ENCODE assay signal across 13 mouse cellular contexts in the genomic region with DNA sequence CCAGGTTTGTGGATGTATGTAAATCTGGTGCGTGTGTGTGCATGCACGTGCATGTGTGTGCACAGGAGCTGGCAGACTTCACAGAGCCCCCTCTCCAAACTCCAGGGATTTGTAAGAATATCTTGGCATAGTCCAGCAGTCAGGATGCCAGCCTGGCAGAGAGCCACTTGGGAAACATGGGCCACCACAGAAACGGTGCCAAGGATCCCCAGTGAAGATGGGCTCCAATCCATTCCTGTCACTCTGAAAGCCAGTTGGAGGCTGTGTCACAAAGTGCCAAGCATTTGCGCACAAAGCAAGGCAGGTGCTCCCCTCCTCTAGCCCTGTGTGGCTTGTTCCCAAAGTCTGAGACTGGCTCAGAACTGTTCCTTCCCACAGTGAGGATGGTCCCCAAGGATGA. TPM values are rescaled to one million over a fixed set of nuclear protein-coding genes. Genes with fewer than 3 reads are reported as not detected.
DNase-seq lines count a peak whose midpoint lies in the region; ATAC-seq lines count a peak whose summit lies in the region.
"Had no signal": no experiment of that assay in that cellular context is flagged by ENCODE, and none has a peak within 500 bp of the region (broad histone marks: within the 10 kb centered on the region; RNA-seq: fewer than 3 reads in every experiment).

No protein-coding gene starts in this region.

- DNase-seq in hindbrain, embryonic 10.5 days (ENCODE audit: low spot score), result no peak
- DNase-seq in hindbrain, embryonic 11.5 days (ENCODE audit: low spot score), result no peak
- DNase-seq in cerebellum, postnatal 4 days (ENCODE audit: low spot score in 2 of 2), result peak; percentile 85 to 96
- no peak for DNase-seq in lung, postnatal 36 days
- no peak for DNase-seq in thymus, postnatal 36 days
- DNase-seq: heart, postnatal 4 days; kidney, postnatal 25 days; thymus, adult 18-20 months had no signal

- peaks cover 47% of the 10 kb centered on the region for H3K4me1 ChIP-seq in hindbrain, embryonic 10.5 days (replicated peaks)
- H3K4me1 ChIP-seq in hindbrain, embryonic 11.5 days (replicated peaks; ENCODE audit: control insufficient read depth, insufficient read depth, low read length), result no peaks in the 10 kb centered on the region; the same call in 1 of the 2 replicates
- peaks cover 50% of the 10 kb centered on the region for H3K4me1 ChIP-seq in hindbrain, embryonic 15.5 days (replicated peaks)
- peaks cover 36% of the 10 kb centered on the region for H3K4me1 ChIP-seq in midbrain, embryonic 15.5 days

- H3K9me3 ChIP-seq in hindbrain, embryonic 10.5 days, result peaks cover 8% of the 10 kb centered on the region; the same call in 1 of the 2 replicates
- no peaks in the 10 kb centered on the region for H3K9me3 ChIP-seq in hindbrain, embryonic 11.5 days (ENCODE audit: control insufficient read depth, low read length)
- no peaks in the 10 kb centered on the region for H3K9me3 ChIP-seq in hindbrain, embryonic 15.5 days
- no peaks in the 10 kb centered on the region for H3K9me3 ChIP-seq in midbrain, embryonic 15.5 days
- H3K9me3 ChIP-seq: embryonic facial prominence, embryonic 13.5 days had no signal

- no peak for ATAC-seq in hindbrain, embryonic 11.5 days (ENCODE audit: low FRiP score)
- peak; percentile 70 for ATAC-seq in hindbrain, embryonic 15.5 days (ENCODE audit: low FRiP score, low read depth)
- ATAC-seq in midbrain, embryonic 15.5 days (replicated peaks), result peak; percentile 49
- no peak for ATAC-seq in erythroblast, adult 5-6 weeks (replicated peaks; ENCODE audit: low FRiP score, poor library complexity, severe bottlenecking)
- ATAC-seq: CD4-positive, CD25-positive, alpha-beta regulatory T cell, adult 4 months had no signal

- H3K27me3 ChIP-seq in hindbrain, embryonic 10.5 days (ENCODE audit: insufficient read depth, poor library complexity, severe bottlenecking), result no peaks in the 10 kb centered on the region
- H3K27me3 ChIP-seq in hindbrain, embryonic 11.5 days (ENCODE audit: control insufficient read depth, insufficient read depth, low read length), result no peaks in the 10 kb centered on the region
- H3K27me3 ChIP-seq in hindbrain, embryonic 15.5 days, result no peaks in the 10 kb centered on the region
- H3K27me3 ChIP-seq in midbrain, embryonic 15.5 days (replicated peaks), result no peaks in the 10 kb centered on the region
- H3K27me3 ChIP-seq: embryonic facial prominence, embryonic 13.5 days had no signal

- H3K4me3 ChIP-seq in hindbrain, embryonic 10.5 days, result no peak overlapping the region
- H3K4me3 ChIP-seq in hindbrain, embryonic 11.5 days (ENCODE audit: low read depth, low read length), result no peak overlapping the region
- no peak overlapping the region for H3K4me3 ChIP-seq in hindbrain, embryonic 15.5 days
- H3K4me3 ChIP-seq in midbrain, embryonic 15.5 days, result no peak overlapping the region
- H3K4me3 ChIP-seq: embryonic facial prominence, embryonic 13.5 days had no signal

- H3K27ac ChIP-seq in hindbrain, embryonic 10.5 days, result 0 out of 2 replicates have a peak overlapping the region, but pooled peaks have one; percentile 19
- H3K27ac ChIP-seq in hindbrain, embryonic 11.5 days (ENCODE audit: low read depth, low read length), result no peak overlapping the region
- H3K27ac ChIP-seq in hindbrain, embryonic 15.5 days (replicated peaks), result peak overlapping the region; percentile 84
- peak overlapping the region; percentile 64 for H3K27ac ChIP-seq in midbrain, embryonic 15.5 days

- peaks cover 12% of the 10 kb centered on the region; the same call in 1 of the 2 replicates for H3K36me3 ChIP-seq in hindbrain, embryonic 10.5 days
- H3K36me3 ChIP-seq in hindbrain, embryonic 11.5 days (ENCODE audit: control insufficient read depth, insufficient read depth, low read length), result no peaks in the 10 kb centered on the region
- H3K36me3 ChIP-seq in hindbrain, embryonic 15.5 days, result no peaks in the 10 kb centered on the region
- no peaks in the 10 kb centered on the region for H3K36me3 ChIP-seq in midbrain, embryonic 15.5 days (replicated peaks)
- H3K36me3 ChIP-seq: embryonic facial prominence, embryonic 13.5 days had no signal

- H3K9ac ChIP-seq in hindbrain, embryonic 11.5 days (ENCODE audit: low read depth, low read length), result no peak overlapping the region
- H3K9ac ChIP-seq in hindbrain, embryonic 15.5 days, result peak overlapping the region; percentile 15; the same call in 1 of the 2 replicates
- no peak overlapping the region for H3K9ac ChIP-seq in midbrain, embryonic 15.5 days
- H3K9ac ChIP-seq: embryonic facial prominence, embryonic 13.5 days had no signal

- H3K4me2 ChIP-seq in hindbrain, embryonic 11.5 days (replicated peaks; ENCODE audit: low read depth, low read length), result no peak overlapping the region
- H3K4me2 ChIP-seq in hindbrain, embryonic 15.5 days, result no peak overlapping the region
- no peak overlapping the region for H3K4me2 ChIP-seq in midbrain, embryonic 15.5 days
- H3K4me2 ChIP-seq: embryonic facial prominence, embryonic 13.5 days had no signal

- WGBS in hindbrain, embryonic 10.5 days, result 84% methylated on average over 4 of the region's 4 CpGs
- WGBS in hindbrain, embryonic 11.5 days, result 89% methylated on average over 4 of the region's 4 CpGs
- WGBS in hindbrain, embryonic 15.5 days, result 43% methylated on average over 4 of the region's 4 CpGs
- WGBS in midbrain, embryonic 15.5 days, result 56% methylated on average over 4 of the region's 4 CpGs

RNA-seq across cellular contexts. Expression of a gene that starts 8.8 kb away (rescaled TPM):
- 74.3 and 86.9 TPM in 2 replicates for polyA plus RNA-seq in hindbrain, embryonic 10.5 days (2016; fragmentation: Nextera tagmentation; extraction: Ambion mirVana)
- polyA plus RNA-seq in hindbrain, embryonic 11.5 days (2014; fragmentation: Nextera tagmentation; extraction: Ambion mirVana), result 82.5 and 88.2 TPM in 2 replicates
- polyA plus RNA-seq in hindbrain, embryonic 15.5 days (2015; fragmentation: Nextera tagmentation; extraction: Ambion mirVana), result 98.3 and 110 TPM in 2 replicates
- 99.2 and 112 TPM in 2 replicates for polyA plus RNA-seq in midbrain, embryonic 15.5 days (2015; fragmentation: Nextera tagmentation; extraction: Ambion mirVana)
- 7.3 and 8.6 TPM in 2 replicates for total RNA-seq in erythroblast, adult 5-6 weeks (2015; ENCODE audit: low replicate concordance)
- 3.4 and 7.1 TPM in 2 replicates for total RNA-seq in erythroblast, adult 5-6 weeks (2017; ENCODE audit: low replicate concordance)

RNA-seq across cellular contexts. Expression of a gene that starts 9.1 kb away (rescaled TPM):
- 6.5 and 13.1 TPM in 2 replicates for polyA plus RNA-seq in hindbrain, embryonic 10.5 days (2016; fragmentation: Nextera tagmentation; extraction: Ambion mirVana)
- polyA plus RNA-seq in hindbrain, embryonic 11.5 days (2014; fragmentation: Nextera tagmentation; extraction: Ambion mirVana), result 12.8 and 13.8 TPM in 2 replicates
- 15.4 and 16.1 TPM in 2 replicates for polyA plus RNA-seq in hindbrain, embryonic 15.5 days (2015; fragmentation: Nextera tagmentation; extraction: Ambion mirVana)
- polyA plus RNA-seq in midbrain, embryonic 15.5 days (2015; fragmentation: Nextera tagmentation; extraction: Ambion mirVana), result 15.1 and 15.7 TPM in 2 replicates
- total RNA-seq in erythroblast, adult 5-6 weeks (2015; ENCODE audit: low replicate concordance), result 0.42 TPM in 1 of 2 replicates, not detected in the other
- total RNA-seq in erythroblast, adult 5-6 weeks (2017; ENCODE audit: low replicate concordance), result 0.84 TPM in 1 of 2 replicates, not detected in the other
- total RNA-seq: heart, postnatal 4 days had no signal
- polyA plus RNA-seq: CD4-positive, CD25-positive, alpha-beta regulatory T cell, adult 4 months had no signal

RNA-seq across cellular contexts. Expression of a gene that starts 30.6 kb away (rescaled TPM):
- polyA plus RNA-seq in hindbrain, embryonic 10.5 days (2016; fragmentation: Nextera tagmentation; extraction: Ambion mirVana), result 11.0 and 15.6 TPM in 2 replicates
- 14.6 and 15.5 TPM in 2 replicates for polyA plus RNA-seq in hindbrain, embryonic 11.5 days (2014; fragmentation: Nextera tagmentation; extraction: Ambion mirVana)
- 21.7 and 21.8 TPM in 2 replicates for polyA plus RNA-seq in hindbrain, embryonic 15.5 days (2015; fragmentation: Nextera tagmentation; extraction: Ambion mirVana)
- polyA plus RNA-seq in midbrain, embryonic 15.5 days (2015; fragmentation: Nextera tagmentation; extraction: Ambion mirVana), result 21.6 and 21.7 TPM in 2 replicates
- total RNA-seq in erythroblast, adult 5-6 weeks (2015; ENCODE audit: low replicate concordance), result 2.7 and 3.3 TPM in 2 replicates
- 1.3 and 2.8 TPM in 2 replicates for total RNA-seq in erythroblast, adult 5-6 weeks (2017; ENCODE audit: low replicate concordance)

RNA-seq across cellular contexts. Expression of a gene that starts 33.5 kb away (rescaled TPM):
- 15.6 and 15.7 TPM in 2 replicates for polyA plus RNA-seq in hindbrain, embryonic 10.5 days (2016; fragmentation: Nextera tagmentation; extraction: Ambion mirVana)
- 8.8 and 10.9 TPM in 2 replicates for polyA plus RNA-seq in hindbrain, embryonic 11.5 days (2014; fragmentation: Nextera tagmentation; extraction: Ambion mirVana)
- polyA plus RNA-seq in hindbrain, embryonic 15.5 days (2015; fragmentation: Nextera tagmentation; extraction: Ambion mirVana), result 6.0 and 6.8 TPM in 2 replicates
- polyA plus RNA-seq in midbrain, embryonic 15.5 days (2015; fragmentation: Nextera tagmentation; extraction: Ambion mirVana), result 5.5 and 6.4 TPM in 2 replicates
- 4.6 and 7.3 TPM in 2 replicates for total RNA-seq in erythroblast, adult 5-6 weeks (2015; ENCODE audit: low replicate concordance)
- total RNA-seq in erythroblast, adult 5-6 weeks (2017; ENCODE audit: low replicate concordance), result 7.4 and 9.2 TPM in 2 replicates

RNA-seq across cellular contexts. Expression of a gene that starts 38.9 kb away (rescaled TPM):
- 48.0 and 86.5 TPM in 2 replicates for polyA plus RNA-seq in hindbrain, embryonic 10.5 days (2016; fragmentation: Nextera tagmentation; extraction: Ambion mirVana)
- 82.2 and 82.5 TPM in 2 replicates for polyA plus RNA-seq in hindbrain, embryonic 11.5 days (2014; fragmentation: Nextera tagmentation; extraction: Ambion mirVana)
- 93.3 and 96.0 TPM in 2 replicates for polyA plus RNA-seq in hindbrain, embryonic 15.5 days (2015; fragmentation: Nextera tagmentation; extraction: Ambion mirVana)
- polyA plus RNA-seq in midbrain, embryonic 15.5 days (2015; fragmentation: Nextera tagmentation; extraction: Ambion mirVana), result 93.3 and 97.6 TPM in 2 replicates
- total RNA-seq in erythroblast, adult 5-6 weeks (2015; ENCODE audit: low replicate concordance), result not detected in 2 replicates
- total RNA-seq in erythroblast, adult 5-6 weeks (2017; ENCODE audit: low replicate concordance), result 0.43 TPM in 1 of 2 replicates, not detected in the other

Comparison
In these comparisons a context has a peak if more than half of its experiments do, and no peak if none do; other contexts are left out.
1. ATAC-seq: peak in hindbrain, embryonic 15.5 days (single experiment) and midbrain, embryonic 15.5 days (single experiment); none in hindbrain, embryonic 11.5 days (single experiment) and erythroblast, adult 5-6 weeks (single experiment).
2. DNase-seq: peak in cerebellum, postnatal 4 days (2 of 2); none in hindbrain, embryonic 10.5 days (single experiment), hindbrain, embryonic 11.5 days (single experiment), lung, postnatal 36 days (single experiment) and thymus, postnatal 36 days (0 of 2).